Mouse (Mus musculus) bone marrow, adult 2 months (tissue): ENCODE results near the gene Ethe1. TPM values are rescaled to one million over a fixed set of nuclear protein-coding genes. Genes with fewer than 3 reads are reported as not detected.
"Not testable (repeated sequence)": the region's sequence is repeated elsewhere in the genome, so short reads cannot be mapped to it uniquely, and the experiment has no call there.

ENCODE experiments used
- H3K27ac ChIP-seq: fragments of 200-500 bp; 2 replicates; pipeline ENCODE4 v1.5.1; 2012; ENCODE audit warnings: low read depth, mild to moderate bottlenecking, control low read depth, inconsistent platforms, low read length; ENCODE audit not compliant: control insufficient read depth, poor library complexity, insufficient read depth
- H3K4me1 ChIP-seq: fragments of 200-500 bp; 2 replicates; pipeline ENCODE4 v1.6.1; 2011; ENCODE audit warnings: low read length; ENCODE audit not compliant: control insufficient read depth, insufficient read depth
- H3K4me3 ChIP-seq: fragments of 200-500 bp; replicated peaks from 2 replicates; pipeline ENCODE3; 2011; ENCODE audit warnings: mild to moderate bottlenecking, low read depth, low read length, control low read depth; ENCODE audit not compliant: control insufficient read depth
- CTCF ChIP-seq: fragments of 200-500 bp; IDR thresholded peaks from 2 replicates; pipeline ENCODE4 v1.5.1; 2011; ENCODE audit warnings: low read length, control low read depth; ENCODE audit not compliant: control insufficient read depth, insufficient read depth
- POLR2A ChIP-seq: fragments of 200-500 bp; IDR thresholded peaks from 2 replicates; pipeline ENCODE4 v1.6.1; 2011; ENCODE audit warnings: low read depth, mild to moderate bottlenecking, control low read depth, low read length, borderline replicate concordance; ENCODE audit not compliant: control insufficient read depth
- WGBS: fragments of 180-500 bp; shearing (Covaris S2); methylation state at CpG from one replicate; pipeline ENCODE4 v1.1.7; 2018; 5-methylcytosine and 5-hydroxymethylcytosine counted together
- polyA plus RNA-seq: library from polyadenylated mRNA; stranded (reverse); fragments of >200 nt; gene quantifications from 2 replicates; pipeline ENCODE4 v1.2.4, GENCODE M21; 2011; ENCODE audit warnings: low replicate concordance; ENCODE audit not compliant: missing spikeins, insufficient read depth, insufficient read length

The Ethe1 gene
- polyA plus RNA-seq, 1 experiment, result 25.9 TPM

DNA sequence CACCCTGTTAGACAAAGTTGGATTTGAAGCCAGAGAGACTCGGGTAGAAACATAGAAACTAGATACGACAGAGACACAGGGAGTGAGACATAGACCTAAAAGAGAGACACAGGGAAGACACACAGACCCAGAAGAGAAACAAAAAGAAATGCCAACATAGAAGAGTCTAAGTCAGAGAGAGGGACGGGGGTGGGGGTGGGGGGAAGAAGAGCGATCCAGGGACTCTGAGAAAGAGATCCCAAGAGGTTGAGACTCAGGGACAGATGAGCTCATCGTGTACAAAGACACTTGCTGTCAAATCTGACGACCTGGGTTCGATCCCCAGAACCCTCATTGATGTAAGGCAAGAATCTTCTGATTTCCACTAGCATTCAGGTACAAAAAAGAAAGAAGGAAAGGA is 24.4 kb downstream of the Ethe1 start:
- WGBS, result 13% methylated on average over 7 of the region's 7 CpGs
- TF ChIP-seq CTCF (no peak), POLR2A (no peak)
- peak overlapping the region; percentile 92 for H3K4me3 ChIP-seq

GRCm38 (mm10) chr7:24612308-24612910 is 25.1 kb downstream of the Ethe1 start:
- 25% methylated on average over 27 of the region's 27 CpGs for WGBS
- TF ChIP-seq POLR2A (no peak), CTCF (no peak)
- peak overlapping the region; percentile 30 for H3K4me3 ChIP-seq
- H3K27ac ChIP-seq, result no peak overlapping the region; the same call in 1 of the 2 replicates
- peaks cover 6% of the 10 kb centered on the region; the same call in 1 of the 2 replicates for H3K4me1 ChIP-seq

More for the DNA sequence above, 24.4 kb downstream of the Ethe1 start:
- Histone ChIP-seq H3K27ac (no peak overlapping the region), H3K4me1 (peaks cover 3% of the 10 kb centered on the region; the same call in 1 of the 2 replicates)

DNA sequence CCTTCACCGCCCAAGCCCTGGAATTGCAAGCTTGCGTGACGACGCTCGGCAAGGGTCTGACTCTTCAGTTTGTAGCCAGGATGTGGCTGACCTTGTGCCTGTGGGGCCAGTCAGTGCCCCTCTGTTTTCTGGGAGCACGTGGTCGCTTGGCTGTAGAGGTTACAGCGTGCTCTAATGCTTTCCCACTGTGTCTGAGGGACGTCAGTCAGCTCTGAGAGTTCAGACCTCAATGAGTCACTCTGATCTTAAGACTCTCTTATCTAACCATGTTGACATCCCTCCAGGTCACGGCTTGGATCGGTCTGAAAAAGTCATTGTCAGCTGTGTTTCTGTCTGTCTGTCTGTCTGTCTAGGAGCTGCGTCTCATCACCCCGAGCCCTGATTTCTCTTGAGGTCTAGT is 27.5 kb downstream of the Ethe1 start:
- Histone ChIP-seq H3K4me1 (peaks cover 6% of the 10 kb centered on the region; the same call in 1 of the 2 replicates), H3K27ac (no peak overlapping the region), H3K4me3 (no peak overlapping the region)
- TF ChIP-seq POLR2A (no peak), CTCF (no peak)
- 66% methylated on average over 13 of the region's 13 CpGs for WGBS

GRCm38 (mm10) chr7:24617763-24618162 is 30.4 kb downstream of the Ethe1 start:
- WGBS, result 13% methylated on average over 8 of the region's 8 CpGs
- H3K4me1 ChIP-seq, result peaks cover 6% of the 10 kb centered on the region; the same call in 1 of the 2 replicates
- TF ChIP-seq CTCF (no peak), POLR2A (no peak)
- no peak overlapping the region for H3K27ac ChIP-seq
- H3K4me3 ChIP-seq, result no peak overlapping the region

GRCm38 (mm10) chr7:24618374-24618773 is 31.0 kb downstream of the Ethe1 start:
- not testable (repeated sequence) for H3K27ac ChIP-seq, H3K4me3 ChIP-seq, H3K4me1 ChIP-seq
- WGBS, result 74% methylated on average over 8 of the region's 8 CpGs

DNA sequence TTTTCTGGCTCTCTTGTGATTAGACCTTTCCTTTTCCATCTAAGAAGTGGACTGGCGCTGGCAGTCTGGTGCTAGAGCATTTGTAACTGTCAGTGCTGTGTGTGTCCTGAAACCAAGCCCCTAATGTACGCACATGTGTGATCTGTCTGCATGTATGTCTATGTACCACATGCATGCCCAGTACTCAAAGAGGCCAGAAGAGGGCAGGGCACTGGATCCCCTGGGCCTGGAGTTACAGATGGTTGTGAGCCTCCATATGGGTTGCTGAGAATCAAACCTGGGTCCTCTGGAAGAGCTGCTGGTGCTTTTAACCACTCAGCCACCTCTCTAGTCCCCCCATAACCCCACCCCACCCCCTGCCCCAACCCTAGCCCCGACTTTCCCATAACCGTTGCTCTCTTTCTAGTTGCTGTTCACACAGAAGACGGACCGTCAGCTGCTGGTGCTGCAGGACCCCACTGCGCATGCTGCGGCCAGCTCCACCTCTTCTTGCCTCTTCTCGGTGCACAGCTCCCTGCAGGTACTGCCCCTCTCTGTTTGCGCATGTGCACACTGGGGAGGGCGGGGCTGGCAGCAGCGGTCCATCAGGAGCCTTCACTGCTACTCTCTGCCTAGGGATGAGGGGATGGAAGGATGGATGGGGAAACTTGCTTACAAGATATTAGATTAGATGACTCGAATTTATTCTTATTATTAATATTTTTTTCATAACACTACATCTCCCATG is 32.5 kb downstream of the Ethe1 start:
- Histone ChIP-seq H3K4me3 (no peak overlapping the region), H3K27ac (no peak overlapping the region), H3K4me1 (peaks cover 6% of the 10 kb centered on the region; the same call in 1 of the 2 replicates)
- TF ChIP-seq POLR2A, result no peak
- no peak for TF ChIP-seq CTCF
- WGBS, result 90% methylated on average over 13 of the region's 13 CpGs

DNA sequence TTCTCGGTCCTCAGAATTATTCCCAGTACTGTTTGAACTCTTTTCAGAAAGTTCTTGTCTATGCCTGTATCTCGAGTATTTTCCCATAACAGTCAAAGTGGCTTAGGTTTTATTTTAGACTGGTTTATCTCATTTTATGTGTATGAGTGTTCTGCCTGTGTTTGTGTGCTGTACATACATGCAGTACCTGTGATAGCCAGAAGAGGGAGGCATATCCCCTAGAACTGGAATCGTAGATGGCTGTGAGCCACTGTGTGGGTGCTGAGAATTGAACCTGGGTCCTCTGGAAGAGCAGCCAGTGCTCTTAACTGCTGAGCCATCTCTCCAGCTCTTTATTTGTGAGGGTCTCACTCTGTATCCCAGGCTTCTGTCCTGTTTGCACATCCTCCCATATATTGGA is 33.9 kb downstream of the Ethe1 start:
- 77% methylated on average over 3 of the region's 3 CpGs for WGBS
- no peak for TF ChIP-seq CTCF
- no peak overlapping the region for H3K27ac ChIP-seq
- H3K4me1 ChIP-seq, result peaks cover 5% of the 10 kb centered on the region; the same call in 1 of the 2 replicates
- H3K4me3 ChIP-seq, result no peak overlapping the region

DNA sequence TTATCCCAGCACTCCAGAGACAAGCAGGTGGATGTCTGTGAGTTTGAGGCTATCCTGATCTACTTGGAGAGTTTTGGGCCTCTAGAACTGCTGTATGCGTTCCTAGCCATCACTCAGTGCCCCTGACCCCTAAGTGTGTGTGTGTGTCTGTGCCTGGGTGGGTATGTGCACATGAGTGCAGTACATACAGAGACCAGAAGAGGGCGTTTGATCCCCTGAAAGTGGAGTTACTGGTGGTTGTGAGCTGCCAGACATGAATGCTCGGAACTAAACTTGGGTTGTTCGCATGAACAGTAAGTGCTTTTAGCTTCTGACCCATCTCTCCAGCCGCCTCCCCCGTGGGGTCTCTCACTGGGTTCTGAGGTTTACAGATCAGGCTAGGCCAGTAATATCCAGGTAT is 35.6 kb downstream of the Ethe1 start:
- Histone ChIP-seq H3K27ac (no peak overlapping the region), H3K4me3 (no peak overlapping the region), H3K4me1 (no peaks in the 10 kb centered on the region)
- TF ChIP-seq POLR2A (no peak), CTCF (no peak)
- 90% methylated on average over 6 of the region's 6 CpGs for WGBS
